Mouse (Mus musculus) embryonic fibroblast, embryonic 13.5 days (primary cell): Measurements from ENCODE around the gene Gls.

Experiments
- CTCF ChIP-seq: IDR thresholded peaks from 2 replicates; pipeline ENCODE4 v1.5.1; 2011; ENCODE audit warnings: mild to moderate bottlenecking, control low read depth, low read length, moderate library complexity, borderline replicate concordance; ENCODE audit not compliant: insufficient read depth
- POLR2A ChIP-seq: IDR thresholded peaks from 2 replicates; pipeline ENCODE4 v1.6.1; 2011; ENCODE audit warnings: low read depth, mild to moderate bottlenecking, control low read depth, low read length, moderate library complexity

DNA sequence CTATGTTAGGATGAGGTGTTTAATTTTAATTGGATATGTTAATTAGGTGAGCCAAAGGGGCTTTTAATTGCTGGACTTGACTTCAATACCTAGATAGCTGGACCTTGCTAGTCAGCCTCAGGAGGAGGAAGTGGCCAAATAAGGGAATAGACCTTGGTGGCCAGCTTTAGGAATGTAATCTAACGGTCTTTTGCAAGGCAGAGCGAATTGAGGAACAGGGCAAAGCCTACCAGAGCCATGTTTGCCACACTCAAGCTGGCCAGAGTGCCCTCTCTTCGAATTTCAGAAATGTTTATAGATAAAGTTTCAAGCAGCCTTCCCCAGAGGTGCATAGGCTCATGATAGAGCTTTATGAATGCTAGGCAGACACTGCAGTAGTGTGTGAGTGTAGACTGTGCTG, 91.5 kb downstream of the Gls start:
- no peak for TF ChIP-seq POLR2A
- TF ChIP-seq CTCF = no peak
